Mouse (Mus musculus): ENCODE measurements around the gene Anxa10.

Gene Anxa10

GRCm38 (mm10) chr8:62123098-62123497 is at the start of gene Anxa10:
Anxa10 (minus strand) TSS chr8:62123150.
- no peak for DNase-seq (ENCODE audit: low spot score in 2 of 2)

GRCm38 (mm10) chr8:62132662-62133366 is 9.9 kb upstream of the Anxa10 start:
- no peak for DNase-seq (ENCODE audit: low spot score in 2 of 2)

- DNase-seq (ENCODE audit: low spot score in 2 of 2): no peak
Measured at GRCm38 (mm10) chr8:62097213-62097612, 25.7 kb downstream of the Anxa10 start.

GRCm38 (mm10) chr8:62081804-62082203 is 41.1 kb downstream of the Anxa10 start:
- DNase-seq (ENCODE audit: low spot score in 2 of 2): no peak

- no peak for DNase-seq (ENCODE audit: low spot score in 2 of 2)
Measured at GRCm38 (mm10) chr8:62080195-62080802, 42.7 kb downstream of the Anxa10 start.

- DNase-seq (ENCODE audit: low spot score in 2 of 2): no peak
Measured at GRCm38 (mm10) chr8:62068305-62068704, 54.6 kb downstream of the Anxa10 start.

- DNase-seq (ENCODE audit: low spot score in 2 of 2): no peak
Measured at GRCm38 (mm10) chr8:62060357-62060756, 62.6 kb downstream of the Anxa10 start.

- no peak for DNase-seq (ENCODE audit: low spot score in 2 of 2)
Measured at GRCm38 (mm10) chr8:62046809-62047208, 76.1 kb downstream of the Anxa10 start.

- no peak for DNase-seq (ENCODE audit: low spot score in 2 of 2)
Measured at GRCm38 (mm10) chr8:62034351-62034750, 88.6 kb downstream of the Anxa10 start.

GRCm38 (mm10) chr8:62014582-62014981 is 108.4 kb downstream of the Anxa10 start:
- no peak for DNase-seq (ENCODE audit: low spot score in 2 of 2)

GRCm38 (mm10) chr8:62014166-62014565 is 108.8 kb downstream of the Anxa10 start:
- no peak for DNase-seq (ENCODE audit: low spot score in 2 of 2)
